Mouse (Mus musculus) forelimb bud, embryonic 11.5 days (tissue): ENCODE measurements around the gene Olfr1443.

Experiments
- DNase-seq: peaks from one replicate; pipeline ENCODE4 v3.0.0-alpha.2; 2012; ENCODE audit warnings: low read depth, low spot score

Olfr1443 gene

GRCm38 (mm10) chr19:12731950-12732349 lies 54.0 kb downstream of the Olfr1443 start:
- DNase-seq = no peak
